Mouse (Mus musculus): ENCODE data around the gene Chic2.

GRCm38 (mm10) chr5:75011985-75012738 lies 32.4 kb downstream of the Chic2 start:
- TF ChIP-seq POLR2A (IDR thresholded peaks at IDR 0.05; ENCODE audit: control insufficient read depth in 1 of 2, insufficient read depth in 1 of 2, low read depth in 1 of 2, low read length in 2 of 2, poor library complexity in 1 of 2) (no peak), CTCF (IDR thresholded peaks at IDR 0.05 in 2 of 3, conservative IDR thresholded peaks at IDR 0.05 in 1 of 3; ENCODE audit: control insufficient read depth in 1 of 3, insufficient read depth in 1 of 3, low read depth in 2 of 3, low read length in 3 of 3, poor library complexity in 1 of 3, severe bottlenecking in 1 of 3) (no peak), EP300 (IDR thresholded peaks at IDR 0.05; ENCODE audit: low read depth in 1 of 2, low read length in 2 of 2) (no peak), SIN3A (IDR thresholded peaks at IDR 0.05; ENCODE audit: low read length) (no peak), HCFC1 (IDR thresholded peaks at IDR 0.05; ENCODE audit: low read depth, low read length) (no peak), GATA1 (IDR thresholded peaks at IDR 0.05; ENCODE audit: low read depth, low read length) (no peak)

Measured in MEL (cell line).